Mouse (Mus musculus) thymus, adult 2 months (tissue): Measurements from ENCODE around the gene Gm10645. TPM values are rescaled to one million over a fixed set of nuclear protein-coding genes. Genes with fewer than 3 reads are reported as not detected.

Experiments
- DNase-seq: peaks from one replicate; pipeline ENCODE4 v3.0.0; 2021
- H3K27ac ChIP-seq: fragments of 200-500 bp; 2 replicates; pipeline ENCODE4 v1.5.1; 2012; ENCODE audit warnings: low read length, control low read depth; ENCODE audit not compliant: control insufficient read depth, insufficient read depth
- H3K27me3 ChIP-seq: fragments of 200-500 bp; 2 replicates; pipeline ENCODE4 v1.6.1; 2012; ENCODE audit warnings: mild to moderate bottlenecking, low read length, moderate library complexity, mixed read lengths; ENCODE audit not compliant: control insufficient read depth, insufficient read depth
- H3K36me3 ChIP-seq: fragments of 200-500 bp; 2 replicates; pipeline ENCODE4 v1.6.1; 2012; ENCODE audit warnings: mild to moderate bottlenecking, low read length, moderate library complexity; ENCODE audit not compliant: control insufficient read depth, insufficient read depth
- H3K4me1 ChIP-seq: fragments of 200-500 bp; replicated peaks from 2 replicates; pipeline ENCODE4 v1.6.1; 2012; ENCODE audit warnings: low read length; ENCODE audit not compliant: control insufficient read depth, insufficient read depth
- H3K4me3 ChIP-seq: fragments of 200-500 bp; 2 replicates; pipeline ENCODE4 v1.5.1; 2012; ENCODE audit warnings: mild to moderate bottlenecking, low read length, control low read depth, moderate library complexity; ENCODE audit not compliant: control insufficient read depth, insufficient read depth
- CTCF ChIP-seq: fragments of 200-500 bp; IDR thresholded peaks from 2 replicates; pipeline ENCODE4 v1.5.1; 2012; ENCODE audit warnings: mild to moderate bottlenecking, control low read depth, low read length, moderate library complexity, borderline replicate concordance; ENCODE audit not compliant: control insufficient read depth, poor library complexity, insufficient read depth; ENCODE audit errors: extremely low read depth
- POLR2A ChIP-seq: fragments of 200-500 bp; IDR thresholded peaks from 2 replicates; pipeline ENCODE4 v1.6.1; 2012; ENCODE audit warnings: mild to moderate bottlenecking, low read length, control low read depth, moderate library complexity; ENCODE audit not compliant: control insufficient read depth, poor library complexity, insufficient read depth; ENCODE audit errors: extremely low read depth
- WGBS: fragments of 180-500 bp; shearing (Covaris S2); methylation state at CpG from one replicate; pipeline ENCODE4 v1.1.7; 2018; 5-methylcytosine and 5-hydroxymethylcytosine counted together
- polyA plus RNA-seq: library from polyadenylated mRNA; depleted of rRNA; stranded (reverse); fragments of >200 nt; gene quantifications from 2 replicates; pipeline ENCODE4 v1.2.3, GENCODE M21; 2012

The Gm10645 gene
- polyA plus RNA-seq, 1 experiment = 0.86 TPM

GRCm38 (mm10) chr8:83200191-83201177 lies 34.5 kb upstream of the Gm10645 start:
- Histone ChIP-seq H3K27ac (no peak overlapping the region), H3K4me1 (peaks cover 13% of the 10 kb centered on the region), H3K4me3 (no peak overlapping the region), H3K36me3 (no peaks in the 10 kb centered on the region), H3K27me3 (no peaks in the 10 kb centered on the region)
- WGBS = 53% methylated on average over 16 of the region's 16 CpGs
- TF ChIP-seq CTCF (no peak), POLR2A (no peak)
- DNase-seq = no peak

GRCm38 (mm10) chr8:83199715-83200114 lies 33.7 kb upstream of the Gm10645 start:
- H3K36me3 ChIP-seq = no peaks in the 10 kb centered on the region
- H3K4me3 ChIP-seq = no peak overlapping the region
- DNase-seq = no peak
- H3K4me1 ChIP-seq = peaks cover 13% of the 10 kb centered on the region
- WGBS = 91% methylated on average over 8 of the region's 8 CpGs
- H3K27ac ChIP-seq = no peak overlapping the region
- TF ChIP-seq CTCF = no peak
- no peak for TF ChIP-seq POLR2A
- H3K27me3 ChIP-seq = no peaks in the 10 kb centered on the region

GRCm38 (mm10) chr8:83196088-83196487 lies 30.1 kb upstream of the Gm10645 start:
- Histone ChIP-seq H3K4me3 (no peak overlapping the region), H3K27ac (no peak overlapping the region), H3K27me3 (no peaks in the 10 kb centered on the region), H3K4me1 (peaks cover 13% of the 10 kb centered on the region), H3K36me3 (no peaks in the 10 kb centered on the region)
- no peak for TF ChIP-seq CTCF
- TF ChIP-seq POLR2A = no peak
- WGBS = 38% methylated on average over 6 of the region's 6 CpGs
- no peak for DNase-seq

- WGBS = 85% methylated on average over 4 of the region's 4 CpGs
- H3K27ac ChIP-seq = no peak overlapping the region
- no peak overlapping the region for H3K4me3 ChIP-seq
- H3K27me3 ChIP-seq = no peaks in the 10 kb centered on the region
- TF ChIP-seq POLR2A (no peak), CTCF (no peak)
- no peaks in the 10 kb centered on the region for H3K36me3 ChIP-seq
- no peaks in the 10 kb centered on the region for H3K4me1 ChIP-seq
- DNase-seq = no peak
These were observed 23.6 kb upstream of the Gm10645 start for GRCm38 (mm10) chr8:83189538-83190095.

GRCm38 (mm10) chr8:83187363-83187962 lies 21.5 kb upstream of the Gm10645 start:
- no peak overlapping the region for H3K27ac ChIP-seq
- H3K4me3 ChIP-seq = no peak overlapping the region
- no peaks in the 10 kb centered on the region for H3K27me3 ChIP-seq
- WGBS = 98% methylated on average over 10 of the region's 10 CpGs
- H3K36me3 ChIP-seq = no peaks in the 10 kb centered on the region
- H3K4me1 ChIP-seq = no peaks in the 10 kb centered on the region
- no peak for TF ChIP-seq POLR2A
- TF ChIP-seq CTCF = no peak
- no peak for DNase-seq

GRCm38 (mm10) chr8:83186376-83186775 lies 20.4 kb upstream of the Gm10645 start:
- Histone ChIP-seq H3K27me3 (no peaks in the 10 kb centered on the region), H3K27ac (no peak overlapping the region), H3K4me1 (no peaks in the 10 kb centered on the region), H3K4me3 (no peak overlapping the region), H3K36me3 (no peaks in the 10 kb centered on the region)
- DNase-seq = no peak
- 80% methylated on average over 6 of the region's 6 CpGs for WGBS
- no peak for TF ChIP-seq CTCF
- no peak for TF ChIP-seq POLR2A
